Mouse (Mus musculus) ovary, postnatal 14 days (tissue): ENCODE results near the gene Miox.
A peak's percentile ranks its signal among the peaks of the same experiment; 100 is the strongest.

ENCODE experiments used
- DNase-seq: peaks from one replicate; pipeline ENCODE4 v3.0.0; 2022; ENCODE audit warnings: low spot score

Gene Miox

DNA sequence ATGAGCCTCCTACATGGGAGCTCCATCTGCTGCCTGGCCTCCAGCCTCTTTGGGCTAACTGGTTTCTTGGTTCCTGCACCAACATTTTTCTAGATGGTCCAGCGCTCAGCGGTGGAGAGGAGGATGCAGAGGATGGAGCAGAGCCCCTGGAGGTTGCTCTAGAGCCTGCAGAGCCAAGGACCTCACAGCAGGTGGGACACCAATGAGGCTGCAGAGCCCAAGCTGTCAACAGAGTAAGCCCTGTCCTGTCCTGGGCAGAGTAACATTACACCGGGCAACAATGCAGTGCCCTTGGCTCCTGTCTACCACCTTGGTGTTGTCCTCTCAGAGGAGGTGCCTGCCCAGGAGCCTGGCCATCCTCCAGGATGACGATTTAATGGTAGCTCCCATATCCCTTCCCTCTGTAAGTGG, 30.9 kb downstream of the Miox start:
- DNase-seq = no peak

DNA sequence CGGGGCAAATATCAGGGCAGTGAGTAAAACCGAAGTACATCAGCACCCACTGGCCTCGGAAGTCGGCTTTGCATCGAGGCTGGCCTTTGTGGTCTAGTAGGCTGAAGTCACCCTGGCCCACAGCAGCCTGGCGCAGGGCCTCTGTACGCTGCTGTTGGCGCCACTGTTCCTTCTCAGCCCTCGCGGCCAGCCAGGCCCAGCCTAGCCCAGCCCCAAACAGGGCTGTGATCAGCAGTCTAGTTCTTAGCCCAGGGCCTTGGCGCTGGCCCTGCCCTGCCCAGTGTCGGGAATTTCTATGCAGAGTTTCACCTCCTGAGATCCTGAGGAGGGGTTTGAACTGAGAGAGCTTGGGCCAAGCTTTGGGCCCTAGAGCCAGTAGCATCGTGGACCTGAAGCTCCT, 37.9 kb downstream of the Miox start:
- DNase-seq = no peak

DNA sequence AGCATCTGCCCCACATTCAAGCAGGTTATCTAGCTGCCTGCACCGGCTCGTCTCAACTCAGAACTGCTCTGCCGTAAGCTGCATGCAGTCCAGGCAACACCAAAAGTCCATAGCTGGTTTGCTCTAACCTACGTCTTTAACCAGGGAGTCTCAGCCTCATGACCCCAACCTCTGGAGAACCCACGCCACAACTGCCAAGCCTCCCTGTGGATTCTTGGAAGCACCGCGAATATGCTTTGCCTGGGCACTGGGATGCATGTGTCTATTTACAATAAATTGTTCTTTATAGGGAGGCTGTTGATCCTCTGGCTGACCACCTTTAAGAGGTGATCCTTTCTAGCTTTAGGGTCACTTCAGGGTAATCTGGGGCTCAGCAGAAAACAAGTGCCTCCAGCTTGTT, 38.3 kb downstream of the Miox start:
- DNase-seq = no peak

DNA sequence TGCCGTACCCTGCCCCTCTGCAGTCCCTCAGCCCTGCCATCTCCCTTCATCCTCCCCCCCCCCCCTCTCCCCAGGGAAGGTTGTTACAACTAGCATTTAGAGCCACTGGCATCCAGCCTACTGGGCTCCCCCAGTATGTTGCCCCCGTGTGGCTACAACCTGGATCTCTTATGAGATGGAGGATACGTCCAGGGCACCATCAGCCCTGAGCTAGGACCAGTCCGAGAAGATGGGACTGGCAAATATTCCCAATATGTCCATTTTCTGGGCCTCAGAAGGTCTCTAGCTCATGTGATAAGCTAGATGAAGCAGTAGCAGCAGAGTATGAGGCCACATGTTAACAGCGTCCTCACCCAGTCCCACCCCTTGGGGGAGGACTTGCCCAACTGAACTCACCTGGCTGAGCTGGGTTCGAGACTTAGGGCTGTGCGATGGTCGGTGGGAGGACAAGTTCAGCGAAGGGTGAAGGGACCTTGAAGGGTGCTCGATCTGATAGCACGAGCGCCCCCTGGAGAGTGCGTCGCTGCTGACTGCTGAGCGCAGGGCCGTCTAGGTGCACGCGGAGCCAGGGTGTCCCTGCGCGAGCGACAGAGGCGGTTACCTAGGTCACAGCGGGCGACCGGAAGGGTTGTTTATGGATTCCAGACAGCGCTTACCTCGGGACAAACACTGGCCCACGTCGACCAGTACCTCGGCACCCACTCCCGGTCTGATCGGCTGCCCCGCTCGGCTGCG, 39.0 kb downstream of the Miox start:
- peak; percentile 65 for DNase-seq

DNA sequence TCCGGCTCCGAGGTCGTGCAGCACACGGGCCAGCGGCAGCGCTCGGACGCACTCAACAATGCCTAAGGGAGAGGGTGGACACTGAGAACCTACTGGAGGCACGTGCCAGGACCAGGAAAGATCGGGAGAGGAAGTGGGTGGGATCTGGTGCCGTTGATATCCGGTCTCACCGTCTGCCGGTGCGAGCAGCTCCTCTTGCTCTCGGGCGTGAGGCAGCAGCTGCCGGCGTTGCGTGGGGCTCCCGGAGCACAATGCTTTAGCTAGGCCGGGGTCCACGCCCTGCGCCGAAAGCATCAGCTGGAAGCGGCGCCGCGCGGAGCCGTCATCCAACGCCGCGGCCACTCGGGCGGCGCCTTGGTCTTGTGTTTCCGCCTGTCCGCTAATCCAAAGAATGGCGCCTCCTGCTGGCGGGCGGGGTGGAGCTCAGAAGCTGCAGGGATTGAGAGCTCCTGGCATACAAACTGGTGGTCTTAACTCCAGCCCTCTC, 39.6 kb downstream of the Miox start, which contains the start of gene Sco2:
Sco2 (minus strand) TSS at position 85 of the 487 bp plus-strand sequence.
- peak; percentile 91 for DNase-seq

DNA sequence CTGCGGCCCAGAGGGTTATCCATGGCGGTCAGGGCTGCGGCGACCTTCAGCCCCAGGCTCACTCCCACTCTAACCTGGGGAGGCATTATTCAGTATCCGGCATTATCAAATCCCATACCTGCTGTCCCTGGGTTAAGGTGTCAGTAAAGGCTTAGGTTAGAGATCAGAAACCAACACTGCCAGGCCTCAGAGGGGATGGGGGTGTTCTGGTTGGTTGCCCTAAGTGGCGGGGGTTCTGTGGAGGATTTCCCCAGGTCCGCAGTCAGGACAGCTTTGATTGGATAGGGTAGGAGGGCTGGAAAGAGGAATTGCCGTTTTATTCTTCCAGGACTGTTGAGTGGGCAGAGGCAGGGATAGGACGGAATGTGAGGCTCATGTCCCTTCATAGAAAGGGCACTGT, 40.1 kb downstream of the Miox start:
- no peak for DNase-seq

DNA sequence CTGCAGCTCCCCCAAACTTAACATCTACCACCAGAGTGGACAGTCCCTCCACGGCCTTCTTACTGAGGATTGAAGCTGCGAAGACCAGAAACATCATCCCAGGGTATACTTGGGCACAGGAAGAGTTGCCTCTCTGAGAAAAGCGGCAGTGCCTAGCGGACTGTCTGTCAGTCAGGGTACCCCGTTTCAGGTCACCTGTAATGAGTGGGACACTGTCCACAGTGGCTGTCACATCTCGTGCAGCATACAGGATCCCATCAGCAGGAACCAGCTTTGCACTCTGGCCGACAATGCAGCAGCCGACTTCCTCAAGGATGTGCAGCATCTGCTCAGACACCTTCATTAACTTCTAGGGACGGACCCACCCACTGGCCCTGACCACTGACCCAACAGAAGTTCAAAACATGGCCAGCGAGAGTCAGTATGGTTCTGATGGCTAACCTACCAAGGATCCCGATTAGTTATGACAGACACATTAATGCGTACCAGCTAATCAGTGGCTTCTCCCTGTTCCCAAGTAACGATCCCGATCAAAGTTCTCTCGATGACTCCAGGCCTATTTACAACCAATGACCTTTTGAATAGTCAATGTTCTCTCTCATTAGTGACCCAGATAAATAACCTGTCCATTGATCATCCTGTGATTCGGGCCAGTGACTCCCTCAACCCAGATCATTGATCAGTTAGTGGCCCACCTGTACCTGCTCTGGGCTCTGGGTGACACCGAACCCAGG, 40.8 kb downstream of the Miox start:
- DNase-seq = no peak

DNA sequence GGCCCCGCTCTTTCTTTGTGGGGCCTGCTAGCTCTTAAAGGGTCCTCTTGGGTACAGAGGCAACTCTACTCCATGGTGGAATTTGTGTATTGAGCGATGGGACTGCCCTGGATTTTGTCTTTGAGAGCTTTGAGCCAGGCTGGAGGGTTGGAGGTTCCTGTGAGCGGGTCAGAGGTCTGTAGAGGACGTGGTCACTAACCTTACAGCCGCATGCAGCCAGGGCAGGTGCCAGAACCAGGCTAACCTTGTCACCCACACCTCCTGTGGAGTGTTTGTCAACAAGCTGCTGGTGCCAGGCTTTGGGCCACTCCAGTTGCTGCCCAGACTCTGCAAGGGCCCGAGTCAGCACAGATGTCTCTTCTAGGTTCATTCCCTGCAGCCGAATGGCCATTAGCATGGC, 41.8 kb downstream of the Miox start:
- no peak for DNase-seq

DNA sequence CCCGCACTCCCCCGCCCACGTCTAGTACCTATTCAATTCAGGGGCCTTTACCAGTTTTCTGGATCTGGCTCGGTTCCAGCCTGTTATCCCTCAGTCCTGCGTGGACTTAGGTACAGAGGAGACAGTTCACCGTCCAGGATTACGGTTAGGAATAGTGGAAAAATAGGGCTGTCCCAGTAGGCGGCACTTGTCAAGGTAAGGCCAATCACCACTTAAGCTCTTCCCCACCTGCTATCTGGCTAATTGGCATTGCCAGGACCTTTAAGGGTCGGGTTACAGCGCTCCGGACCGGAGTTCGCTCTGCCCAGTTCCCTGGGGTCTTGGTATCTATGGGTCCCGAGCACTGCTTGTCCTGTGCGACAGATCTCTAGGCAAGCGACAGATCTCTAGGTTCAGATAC, 42.8 kb downstream of the Miox start, which contains the start of gene Tymp:
Tymp (minus strand) TSS at position 83 of the 400 bp plus-strand sequence.
- DNase-seq = no peak

DNA sequence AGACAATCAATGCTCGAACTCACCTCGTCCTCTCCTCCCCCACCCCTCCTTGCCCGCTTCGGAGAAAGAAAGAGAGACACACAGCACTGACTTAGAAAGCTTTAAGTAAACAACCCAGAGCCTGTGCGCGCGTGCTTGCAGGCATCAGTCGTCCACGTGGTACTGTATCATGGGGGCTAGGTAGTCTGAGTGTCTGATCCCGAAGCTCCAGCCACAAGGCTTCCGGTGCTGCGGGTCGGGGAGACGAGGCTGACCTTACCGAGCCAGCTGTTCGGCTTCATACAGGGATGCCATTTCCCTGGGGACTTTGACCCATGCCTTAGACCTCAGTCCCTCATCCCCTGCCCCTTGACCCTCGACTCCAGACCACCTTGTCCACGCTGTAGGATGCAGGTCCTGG, 43.2 kb downstream of the Miox start:
- no peak for DNase-seq

DNA sequence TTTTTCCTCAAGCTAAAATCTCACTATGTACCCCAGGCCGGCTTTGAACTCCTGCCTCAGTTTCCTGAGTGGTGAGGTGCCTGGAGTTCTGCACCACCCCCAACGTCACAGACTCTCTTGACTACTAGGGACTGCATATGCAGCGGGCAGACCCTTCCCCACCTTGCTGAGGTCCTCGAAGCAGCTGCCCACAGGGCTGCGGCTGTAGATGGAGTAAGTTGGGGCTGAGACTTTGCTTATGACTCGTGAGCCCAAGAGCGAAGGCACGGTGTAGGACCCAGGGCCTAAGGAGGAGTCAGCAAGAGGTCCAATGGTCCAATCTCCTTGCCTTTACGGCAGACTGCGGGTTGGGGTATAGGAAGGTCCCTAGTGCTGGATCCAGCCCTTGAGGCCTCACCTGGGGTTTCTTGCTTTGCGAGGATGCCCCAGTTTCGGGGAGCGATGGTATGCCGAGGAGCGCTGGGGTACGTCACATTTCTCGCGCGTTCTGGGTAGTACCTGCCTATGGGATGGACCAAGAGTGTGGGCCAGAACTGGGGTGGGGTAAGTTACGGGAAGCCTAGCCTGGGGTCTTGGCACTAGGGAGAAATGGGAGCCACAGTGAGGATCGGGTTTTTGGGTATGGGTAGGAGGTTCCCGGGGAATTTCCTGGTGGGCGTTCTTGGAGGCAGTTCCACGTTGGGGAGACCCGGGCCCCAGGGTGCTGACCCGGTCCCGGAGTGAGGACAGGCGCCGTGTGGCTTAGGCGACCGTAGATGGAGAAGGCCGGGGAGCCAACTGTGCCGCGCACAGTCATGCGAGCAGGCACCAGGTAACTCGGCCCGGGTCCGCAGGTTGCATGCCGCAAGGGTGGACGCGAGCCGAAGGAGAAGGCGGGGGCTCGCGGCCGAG, 44.0 kb downstream of the Miox start:
- DNase-seq = no peak

DNA sequence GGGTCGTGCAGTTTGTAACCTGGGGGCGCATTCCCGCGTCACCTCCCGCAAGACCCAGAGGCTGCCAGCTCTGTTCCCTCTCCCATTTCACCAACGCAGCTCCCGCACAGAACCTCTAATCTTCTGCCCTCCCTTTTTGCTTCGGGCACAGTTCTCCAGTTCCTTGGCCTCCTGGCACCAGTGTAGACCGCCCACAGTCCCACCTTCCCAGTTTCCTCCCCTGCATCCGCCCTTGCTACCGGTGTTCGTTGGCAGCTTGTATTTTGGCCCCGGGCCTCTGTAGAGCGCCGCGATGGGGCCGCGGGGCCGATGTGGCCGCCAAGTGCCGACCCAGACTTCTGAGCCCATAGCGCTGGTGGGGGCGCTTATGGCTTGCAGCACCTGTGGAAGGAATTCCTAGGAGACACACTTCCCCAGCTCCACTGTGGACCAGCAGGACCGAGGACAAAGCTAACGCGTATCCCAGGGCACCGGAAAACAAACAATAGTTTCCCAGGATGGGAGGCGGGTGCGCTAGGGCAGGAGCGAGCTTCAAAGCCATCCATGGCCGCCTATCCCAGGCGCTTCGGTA, 44.7 kb downstream of the Miox start, which contains the start of gene Odf3b:
Odf3b (minus strand) TSS at position 452 of the 571 bp plus-strand sequence.
- peak; percentile 32 for DNase-seq

DNA sequence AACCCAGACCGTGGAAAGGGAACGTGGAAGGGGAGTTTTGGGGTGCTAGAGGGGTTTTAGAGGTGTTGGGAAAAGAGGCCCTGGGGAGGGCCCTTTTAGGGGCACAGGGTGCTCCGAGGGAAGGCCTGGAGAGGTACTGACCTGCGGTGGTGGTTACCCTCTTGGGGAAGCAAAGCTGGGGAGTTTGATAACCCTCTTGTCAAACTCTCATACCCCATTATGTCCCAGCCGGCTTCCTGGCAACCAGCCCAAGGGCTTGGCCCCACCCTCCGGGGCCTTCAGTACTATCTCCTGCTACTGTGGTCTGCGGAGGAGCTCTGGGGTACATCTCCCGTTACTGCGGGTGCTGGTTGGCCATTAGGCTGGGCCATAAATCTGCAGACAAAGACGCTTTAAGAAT, 45.2 kb downstream of the Miox start:
- no peak for DNase-seq

DNA sequence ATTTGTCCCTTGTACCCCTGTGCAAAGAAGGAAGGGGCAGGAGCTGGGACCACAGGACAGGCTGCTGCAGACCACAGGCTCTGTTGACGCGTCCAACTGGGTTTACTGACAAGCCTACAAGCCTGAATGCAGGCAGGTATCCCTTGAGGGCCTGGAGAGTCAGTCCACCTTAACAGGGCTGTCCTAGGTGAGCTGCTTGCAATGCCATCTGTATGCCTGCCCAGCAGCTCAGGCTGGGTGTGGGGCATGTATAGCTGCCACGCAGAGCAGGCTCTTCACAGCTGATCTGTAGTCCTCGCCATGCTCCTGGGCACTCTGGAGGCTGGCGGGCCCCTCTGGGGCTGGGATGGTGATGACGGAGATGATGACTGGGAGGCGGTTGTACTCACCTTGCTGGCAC, 50.4 kb downstream of the Miox start, which contains the start of gene Klhdc7b:
Klhdc7b (plus strand) TSS at position 301 of the 400 bp plus-strand sequence.
- DNase-seq = no peak
